In genomic region chr7:16387160-16388041, GRCm38 (mm10) we compare ENCODE assay signal across 8 mouse cellular contexts. TPM values are rescaled to one million over a fixed set of nuclear protein-coding genes. Genes with fewer than 3 reads are reported as not detected.
DNase-seq lines count a peak whose midpoint lies in the region; ATAC-seq lines count a peak whose summit lies in the region.

Sae1 (minus strand) TSS chr7:16387806.

- H3K27ac ChIP-seq in intestine, embryonic 14.5 days (ENCODE audit: low read depth), result peak within 1 kb of the TSS; percentile 60; the same call in 1 of the 2 replicates

- intact Hi-C loops in left cerebral cortex, postnatal 14 days (cut with DNase I), result no loop called here

- peak; percentile 93 for ATAC-seq in intestine, embryonic 14.5 days (replicated peaks; ENCODE audit: low FRiP score, low TSS enrichment, low read depth)

- H3K9ac ChIP-seq in intestine, embryonic 14.5 days (ENCODE audit: low read length), result peak within 1 kb of the TSS; percentile 83

- WGBS in intestine, embryonic 14.5 days, result under 1% methylated on average over 58 of the region's 58 CpGs

- peak within 1 kb of the TSS; percentile 66 for H3K4me3 ChIP-seq in intestine, embryonic 14.5 days (ENCODE audit: low read depth, low read length)

- peaks cover 17% of the 10 kb centered on the region for H3K4me1 ChIP-seq in intestine, embryonic 14.5 days (replicated peaks; ENCODE audit: control insufficient read depth, insufficient read depth, low read length)

- H3K27me3 ChIP-seq in intestine, embryonic 14.5 days (replicated peaks; ENCODE audit: control insufficient read depth, insufficient read depth, low read length), result no peaks in the 10 kb centered on the region

- peaks cover 7% of the 10 kb centered on the region for H3K36me3 ChIP-seq in intestine, embryonic 14.5 days (ENCODE audit: control insufficient read depth, insufficient read depth, low read length)

- peak within 1 kb of the TSS; percentile 82 for H3K4me2 ChIP-seq in intestine, embryonic 14.5 days (ENCODE audit: low read length)

- DNase-seq in adrenal gland, adult (ENCODE audit: inconsistent age in 2 of 2, low spot score in 1 of 2), result peak; percentile 98
- peak; percentile 97 for DNase-seq in embryo, embryonic 10.5 days (ENCODE audit: low spot score)
- DNase-seq in gastrocnemius, postnatal 25 days, result peak; percentile 98
- peak; percentile 94 for DNase-seq in intestine, embryonic 14.5 days (ENCODE audit: low spot score)
- DNase-seq in left cerebral cortex, postnatal 14 days (ENCODE audit: low spot score in 2 of 2), result peak; percentile 97 to 98
- peak; percentile 98 for DNase-seq in mesoderm, embryonic 11.5 days (ENCODE audit: low read depth, low spot score)
- DNase-seq in right cerebral cortex, postnatal 36 days (ENCODE audit: low spot score in 2 of 2), result peak; percentile 94 to 96
- peak; percentile 95 for DNase-seq in yolk sac, embryonic 10.5 days (ENCODE audit: low spot score)

- H3K9me3 ChIP-seq in intestine, embryonic 14.5 days (ENCODE audit: control insufficient read depth, low read length), result no peaks in the 10 kb centered on the region

RNA-seq across cellular contexts. Expression of gene Sae1, which starts in this region (rescaled TPM):
- 10 to 100 TPM; 25.2 to 26.4 TPM for total RNA-seq in gastrocnemius, postnatal 25 days (2021)
- 294 and 315 TPM in 2 replicates for polyA plus RNA-seq in intestine, embryonic 14.5 days (2014; fragmentation: Nextera tagmentation; extraction: Ambion mirVana)
- 100 to 1,000 TPM; 103 to 108 TPM for total RNA-seq in left cerebral cortex, postnatal 14 days (2021)

Comparison
In these comparisons a context has a peak if more than half of its experiments do, and no peak if none do; other contexts are left out.
1. Peak in every context shown above with its lines: DNase-seq, ATAC-seq, H3K4me3 ChIP-seq and H3K27ac ChIP-seq.